Mouse (Mus musculus) cerebellum, adult 11 months (tissue): ENCODE results near the gene Ercc8.

ENCODE experiments used
- DNase-seq: peaks from one replicate; pipeline ENCODE4 v3.0.0; 2022

Ercc8 gene

DNA sequence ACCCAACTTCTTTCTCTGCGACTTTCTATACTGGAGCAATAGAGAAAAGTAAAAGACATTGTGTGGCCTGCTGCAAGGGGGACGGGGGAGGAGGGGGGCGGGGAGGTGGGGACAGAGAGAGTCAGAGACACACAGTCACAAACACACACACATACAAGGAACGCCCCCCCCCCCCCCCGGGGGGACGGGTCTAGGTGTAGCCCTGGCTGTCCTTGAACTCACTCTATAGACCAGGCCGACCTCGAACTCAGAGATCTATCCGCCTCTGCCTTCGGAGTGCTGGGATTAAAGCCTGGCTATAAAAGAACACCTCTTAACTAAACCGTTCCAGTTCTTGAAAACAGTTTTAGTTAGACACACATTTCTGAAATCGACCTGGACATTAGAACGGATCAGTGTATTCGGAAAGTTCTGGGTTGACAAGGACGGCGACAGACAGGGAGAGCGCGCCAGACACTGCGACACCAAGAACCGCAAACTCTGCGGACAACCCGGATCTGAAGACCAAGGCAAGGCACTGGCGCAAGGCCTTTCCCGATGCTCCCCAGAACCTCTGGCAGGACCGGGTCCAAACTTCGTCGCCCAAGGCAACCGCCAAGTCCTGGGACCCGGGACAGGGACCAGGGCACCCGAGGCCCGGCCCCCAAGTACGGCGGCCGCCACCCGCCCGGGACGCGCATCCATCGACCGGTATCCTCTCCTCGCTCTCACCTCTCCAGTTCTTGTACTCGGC is 633 bp upstream of the Ercc8 start:
- no peak for DNase-seq

DNA sequence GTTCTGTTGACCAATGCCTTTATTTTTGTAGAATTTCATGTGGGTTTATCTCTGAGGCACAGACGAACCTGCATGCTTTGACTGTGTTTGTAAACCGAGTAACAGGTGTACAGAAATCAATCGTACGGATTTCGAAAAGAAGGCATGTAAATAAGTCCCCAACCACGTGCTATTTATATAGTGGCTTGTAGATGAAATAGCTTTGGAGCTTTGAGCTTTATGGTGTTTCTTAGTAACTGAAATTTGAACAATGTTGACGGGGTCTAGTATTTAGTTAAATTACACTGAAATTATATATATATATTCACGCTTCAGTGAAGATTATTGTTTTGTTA is 677 bp downstream of the Ercc8 start:
- no peak for DNase-seq

DNA sequence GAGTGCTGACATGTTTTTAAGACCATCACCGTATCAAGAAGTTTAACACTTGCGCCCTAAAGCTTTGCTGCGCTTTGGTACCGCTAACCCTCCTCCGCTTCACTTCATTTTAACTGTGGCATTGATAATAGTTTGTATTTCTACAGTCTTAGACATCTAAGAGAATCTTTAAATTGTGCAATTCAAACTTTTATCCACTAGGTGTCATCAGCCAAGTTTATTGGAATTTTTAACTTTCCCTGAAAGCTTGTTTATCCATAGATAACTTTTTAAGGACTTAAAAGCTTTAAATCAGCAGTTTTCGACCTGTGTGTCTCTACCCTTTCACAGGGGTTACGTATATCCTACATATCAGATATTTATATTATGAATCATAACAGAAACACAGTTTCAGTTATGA is 1.4 kb downstream of the Ercc8 start:
- no peak for DNase-seq

DNA sequence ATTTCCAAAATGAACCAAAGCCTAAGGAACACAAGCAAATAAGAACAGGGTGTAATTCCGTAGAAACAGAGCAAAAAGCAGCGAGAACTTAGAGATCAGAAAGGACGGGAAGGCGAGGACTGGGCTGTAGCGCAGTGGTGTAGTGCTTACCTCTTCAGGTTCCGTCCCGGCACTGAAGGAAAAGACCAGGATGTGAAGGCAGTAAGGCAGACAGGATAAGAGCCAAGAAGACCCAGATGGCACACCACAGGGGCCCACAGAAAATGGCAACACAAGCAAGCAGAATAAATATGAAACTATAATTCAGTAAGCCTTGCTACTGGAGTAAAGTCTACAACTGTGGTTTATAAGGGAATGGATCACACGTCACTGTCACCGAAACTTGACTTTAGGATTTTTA is 5.4 kb downstream of the Ercc8 start:
- peak; percentile 89 for DNase-seq

DNA sequence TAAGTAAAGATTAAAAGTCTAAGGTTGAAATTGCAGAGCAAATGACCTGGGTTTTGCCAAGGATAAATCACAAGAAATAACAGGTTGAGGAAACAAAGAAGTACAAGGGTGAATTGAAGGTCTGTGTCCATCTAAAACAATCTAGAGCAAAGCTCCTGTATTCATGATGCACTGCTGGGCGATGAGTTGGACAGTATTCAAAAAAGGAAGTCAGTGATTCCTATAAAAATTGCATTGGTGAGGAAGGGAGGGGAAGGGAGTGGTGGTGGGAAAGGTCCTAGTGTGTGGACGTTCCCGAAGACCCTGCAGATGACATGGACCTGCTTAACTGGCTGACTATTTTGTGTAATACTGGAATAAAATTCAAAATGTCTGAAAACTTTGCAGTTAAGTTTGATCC is 6.1 kb downstream of the Ercc8 start:
- peak; percentile 18 for DNase-seq

DNA sequence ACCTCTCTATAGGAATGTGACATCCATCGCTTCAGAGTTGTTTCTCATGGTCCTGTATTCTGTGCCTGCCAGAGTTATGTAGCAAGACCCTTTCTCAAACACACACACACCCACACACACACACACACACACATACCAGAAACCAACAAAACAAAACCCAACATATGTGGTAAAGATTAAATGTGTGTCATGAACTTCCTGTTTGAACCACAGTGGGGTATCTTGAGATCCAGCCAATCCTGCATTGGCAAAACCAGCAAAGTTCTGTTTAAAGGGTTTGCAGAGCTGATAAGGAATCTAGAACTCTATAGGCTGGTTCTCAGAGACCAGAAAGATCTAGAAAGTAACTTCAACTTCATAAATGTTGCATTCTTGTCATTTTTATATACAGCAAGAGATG is 11.5 kb downstream of the Ercc8 start:
- no peak for DNase-seq

DNA sequence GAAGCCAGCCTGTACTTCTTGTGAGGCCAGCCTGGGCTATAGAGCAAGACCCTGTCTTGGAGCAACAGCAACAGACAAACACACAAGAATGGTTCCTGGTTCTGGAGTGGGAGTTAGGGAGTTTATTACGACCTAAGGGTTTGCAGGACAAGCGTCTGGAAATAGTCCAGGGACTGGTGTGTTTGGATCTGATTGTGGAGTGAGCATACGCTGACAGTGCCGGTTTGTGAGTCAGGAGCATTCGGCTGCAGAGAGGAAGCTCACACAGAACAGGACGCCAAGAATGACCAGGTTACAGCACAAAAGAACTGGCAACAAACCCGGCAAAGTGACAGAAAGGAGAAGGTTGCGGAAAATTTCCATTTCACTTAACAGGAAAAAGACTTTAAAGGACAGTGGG is 12.0 kb downstream of the Ercc8 start:
- peak; percentile 67 for DNase-seq

DNA sequence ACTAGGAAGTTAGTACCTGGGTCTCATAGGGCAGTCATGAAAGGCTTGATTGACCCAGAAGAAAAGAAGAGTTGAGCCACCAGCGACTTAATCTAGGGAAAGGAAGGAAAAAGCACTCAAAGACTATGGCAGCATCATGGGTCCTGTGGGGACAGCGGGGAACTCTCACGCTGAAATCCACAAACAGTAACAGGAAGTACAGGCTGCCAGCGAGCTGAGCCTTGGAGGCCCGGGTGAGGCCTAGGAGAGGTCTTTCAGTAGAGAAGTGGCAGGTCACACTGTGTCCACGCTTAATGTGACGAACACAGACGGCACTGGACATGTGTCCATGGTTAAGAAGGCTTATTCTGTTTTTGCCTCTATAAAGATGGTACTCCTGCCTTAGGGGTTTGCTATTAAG is 21.1 kb downstream of the Ercc8 start:
- DNase-seq, result no peak

DNA sequence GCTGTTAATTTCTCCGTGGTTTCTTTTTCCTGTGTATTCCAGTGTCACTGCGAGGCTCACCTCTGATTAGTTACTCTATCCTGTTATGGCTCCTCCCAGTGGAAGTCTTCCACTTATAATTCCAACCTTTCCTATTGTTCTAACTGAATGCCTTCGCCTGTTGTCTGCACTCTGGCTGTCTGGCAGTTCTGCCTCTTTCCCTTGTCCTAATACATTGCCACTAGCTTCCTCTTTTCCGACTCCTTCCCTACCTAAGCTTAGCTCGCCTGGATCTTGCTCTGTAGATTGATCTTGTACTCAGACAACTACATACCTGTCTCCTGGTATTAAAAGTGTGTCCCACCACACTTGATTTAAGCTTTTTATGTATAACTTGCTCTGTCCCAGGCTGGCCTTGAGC is 22.3 kb downstream of the Ercc8 start:
- no peak for DNase-seq

DNA sequence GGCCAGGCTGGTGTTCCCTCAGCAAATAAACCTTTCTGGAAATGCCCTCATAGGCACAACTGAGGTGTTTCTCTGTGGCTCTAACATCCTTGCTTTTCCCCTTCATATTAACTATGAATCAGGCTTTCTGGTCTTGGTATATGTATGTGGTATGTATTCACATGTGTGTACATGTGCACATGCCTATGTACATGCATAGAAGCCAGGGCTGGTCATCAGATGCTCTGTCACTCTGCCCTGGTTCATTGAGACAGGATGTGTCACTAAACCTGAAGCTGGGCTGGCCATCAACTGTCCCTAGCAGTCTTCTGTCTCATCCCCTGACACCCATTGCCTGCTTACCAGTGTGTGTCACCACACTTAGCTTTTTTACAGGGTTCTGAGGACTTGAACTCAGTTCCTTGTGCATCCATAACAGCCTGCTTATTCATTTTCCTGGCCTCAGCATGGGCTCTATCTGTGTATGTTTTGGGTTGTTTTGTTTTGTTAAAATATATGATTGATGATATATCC is 26.3 kb downstream of the Ercc8 start:
- no peak for DNase-seq

DNA sequence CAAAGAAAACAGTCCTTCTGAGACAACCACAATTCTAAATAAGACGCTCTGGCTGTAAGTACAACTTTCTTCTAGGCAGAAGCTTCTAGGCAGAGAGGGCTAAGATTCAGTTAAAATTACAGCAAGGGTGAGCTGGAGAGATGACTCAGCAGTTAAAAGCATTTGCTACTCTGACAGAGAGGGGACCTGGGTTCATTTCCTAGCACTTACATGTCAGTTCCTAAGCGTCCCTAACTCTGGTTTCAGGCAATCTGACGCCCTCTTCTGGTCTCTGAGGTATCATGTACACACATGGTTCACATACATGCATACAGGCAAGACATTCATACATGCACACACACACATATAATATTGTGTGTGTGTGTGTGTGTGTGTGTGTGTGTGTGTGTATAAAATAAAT is 27.0 kb downstream of the Ercc8 start:
- no peak for DNase-seq

DNA sequence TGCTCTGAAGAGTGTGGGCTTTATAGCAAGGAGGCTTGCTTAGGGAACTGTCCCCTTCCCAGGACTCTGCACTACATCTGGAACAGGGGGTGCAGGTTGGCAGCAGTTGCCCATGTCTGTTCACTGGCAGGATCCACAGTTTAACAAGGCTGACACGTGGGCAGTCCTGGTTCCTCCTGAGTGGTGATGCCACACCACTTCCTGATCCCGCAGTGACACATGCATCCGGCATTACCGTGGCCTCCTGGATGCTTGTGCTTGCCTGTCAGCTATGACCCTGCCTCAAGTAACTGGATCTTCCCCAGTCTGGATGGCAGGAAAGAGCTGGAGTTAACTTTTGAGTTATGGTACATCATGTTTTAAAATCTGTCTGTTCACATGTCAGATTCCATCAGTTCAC is 29.5 kb downstream of the Ercc8 start:
- DNase-seq, result no peak

DNA sequence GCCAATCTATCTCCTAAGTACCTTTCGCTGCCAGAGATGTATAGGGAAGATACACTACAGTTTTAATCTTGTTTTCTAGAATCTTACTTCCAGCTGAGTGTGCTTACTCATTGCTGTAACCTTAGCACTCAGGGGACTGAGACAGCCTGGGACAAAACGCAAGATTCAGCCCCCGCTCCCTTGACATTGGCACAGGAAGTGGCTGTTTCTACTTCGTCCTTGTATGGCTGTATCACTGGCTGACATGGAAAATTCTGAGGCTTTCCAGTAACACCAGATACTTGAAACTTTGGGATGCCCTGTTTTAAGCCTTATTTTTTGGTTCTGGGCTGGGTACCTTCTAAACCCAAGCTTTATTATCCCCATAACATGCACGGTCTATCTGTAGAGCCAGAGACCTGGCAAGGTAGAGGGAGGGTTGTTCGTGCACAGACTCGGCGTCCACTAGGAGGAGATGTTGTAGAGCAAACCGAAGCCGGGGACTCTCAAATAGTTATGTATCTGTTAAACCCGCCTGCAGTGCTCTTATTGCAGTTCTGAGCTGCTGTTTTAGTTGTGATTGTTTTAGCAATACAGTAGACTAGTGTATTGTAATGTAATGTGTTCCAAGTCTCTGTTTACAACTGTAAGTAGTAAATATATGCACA is 32.7 kb downstream of the Ercc8 start:
- peak; percentile 12 for DNase-seq

DNA sequence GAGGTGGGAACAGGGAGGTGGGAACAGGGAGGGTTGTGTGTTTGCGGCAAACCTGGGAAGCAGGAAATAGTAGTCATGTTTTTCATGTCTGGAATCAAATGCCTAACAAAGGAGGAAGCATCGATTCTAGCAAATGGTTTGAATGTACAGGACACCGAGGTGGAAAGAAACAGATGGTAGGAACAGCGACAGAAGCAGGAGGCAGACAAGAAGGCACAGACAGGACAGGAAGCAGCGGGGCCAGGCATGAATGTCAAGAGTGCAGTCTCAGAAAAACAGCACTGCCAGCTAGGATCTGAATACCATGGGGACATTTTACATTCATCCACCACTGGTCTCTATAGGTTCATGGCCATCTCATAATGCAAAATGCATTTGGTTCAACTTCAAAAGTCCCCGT is 36.9 kb downstream of the Ercc8 start:
- peak; percentile 12 for DNase-seq

DNA sequence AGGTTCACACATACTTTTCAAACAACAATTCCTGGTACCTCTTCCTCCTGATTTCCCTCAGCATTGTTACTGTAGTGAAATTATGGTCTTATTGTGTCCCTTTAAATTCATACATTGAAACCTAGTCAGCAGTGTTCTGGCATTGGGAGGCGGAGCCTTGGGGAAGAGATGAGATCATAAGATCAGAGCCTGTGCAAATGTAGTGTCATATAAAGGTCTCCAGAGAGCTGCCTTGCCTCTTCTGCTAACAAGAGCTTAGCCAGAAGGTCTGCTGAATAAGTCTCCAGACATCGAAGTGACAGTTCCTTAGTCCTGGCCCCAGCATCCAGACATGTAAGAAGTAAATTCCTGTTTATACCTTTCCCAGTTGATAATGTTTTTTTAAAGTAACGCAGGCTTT is 46.3 kb downstream of the Ercc8 start:
- DNase-seq, result no peak

DNA sequence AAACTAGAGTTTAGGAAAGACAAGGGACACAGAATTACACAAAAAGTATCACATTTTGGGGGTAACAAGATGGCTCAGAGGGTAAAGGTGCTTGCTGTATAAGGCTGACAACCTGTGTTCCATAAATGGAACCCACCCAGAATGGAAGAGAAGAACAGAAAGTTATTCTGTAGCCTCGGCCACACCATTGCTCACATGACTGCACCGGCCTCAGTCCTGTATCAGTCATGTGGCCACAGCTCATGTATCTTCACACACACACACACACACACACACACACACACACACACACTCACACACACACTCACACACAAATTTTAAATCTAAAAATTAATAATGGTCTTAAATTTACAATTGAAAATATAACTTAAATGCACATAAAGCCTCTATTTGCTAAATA is 48.9 kb downstream of the Ercc8 start:
- no peak for DNase-seq

DNA sequence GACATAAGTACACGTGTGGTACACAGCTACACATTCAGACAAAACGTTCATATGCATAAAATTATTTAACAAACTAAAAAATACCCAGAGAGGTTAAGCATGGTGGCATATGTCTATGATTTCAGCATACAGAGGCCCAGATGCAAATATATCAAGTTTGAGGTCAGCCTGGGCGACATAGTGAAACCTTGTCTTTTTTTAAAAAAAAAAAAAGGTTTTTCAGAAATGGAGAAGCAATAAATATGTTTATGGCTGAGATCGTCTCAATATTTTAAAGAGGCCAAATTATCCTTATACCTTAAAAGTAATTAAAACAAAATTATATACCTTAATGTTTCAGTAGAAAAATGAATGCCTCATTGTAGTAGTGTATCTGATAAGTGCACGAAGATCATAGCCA is 49.6 kb downstream of the Ercc8 start:
- DNase-seq, result no peak

DNA sequence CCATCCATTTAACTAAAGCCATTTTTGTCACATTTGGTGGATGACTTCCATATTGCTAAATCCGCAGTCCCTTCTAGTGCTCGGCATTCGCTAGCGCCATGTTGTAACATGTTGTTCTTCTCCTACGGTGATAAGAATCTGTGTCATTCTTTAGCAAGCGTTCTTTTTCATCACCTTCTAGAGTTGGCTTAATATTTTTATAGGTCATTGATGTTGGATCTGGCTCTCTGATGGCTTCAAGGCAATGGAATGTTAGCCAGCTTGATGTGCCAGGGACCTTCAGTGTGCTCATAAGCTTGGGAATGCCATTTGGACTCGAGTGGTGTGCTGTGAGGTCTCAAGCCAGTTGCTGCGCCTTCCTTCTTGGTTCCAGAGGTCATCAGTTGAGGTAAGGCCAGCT is 52.4 kb downstream of the Ercc8 start:
- no peak for DNase-seq

DNA sequence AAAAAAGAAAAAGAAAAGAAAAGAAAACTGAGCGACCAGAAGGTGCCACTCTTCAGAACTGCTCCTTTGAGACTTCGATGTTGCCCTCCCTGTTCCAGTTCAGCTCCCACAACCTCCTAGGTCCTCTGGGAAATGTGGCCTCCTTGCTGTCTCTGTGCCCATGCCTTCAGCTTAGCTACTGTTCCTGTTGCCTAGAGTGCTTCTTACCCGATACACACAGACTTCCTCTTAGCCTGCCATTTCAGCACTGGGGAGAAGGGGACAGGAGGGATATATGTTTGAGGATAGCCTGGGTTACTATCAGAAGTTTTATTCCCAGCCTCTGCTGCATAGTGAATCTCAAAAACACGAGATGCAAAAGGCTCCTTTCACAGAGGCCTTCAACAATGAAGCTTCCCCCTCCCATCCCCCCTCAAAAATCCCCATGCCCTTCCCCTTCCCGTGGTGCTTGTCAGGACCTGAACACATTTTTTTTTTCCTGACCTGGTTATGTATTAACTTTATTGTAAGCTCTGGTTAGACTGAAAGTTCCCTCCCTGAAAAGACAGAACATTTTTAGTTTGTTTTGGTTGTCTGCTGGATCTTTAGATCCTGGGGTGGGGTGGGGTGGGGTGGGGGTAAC is 54.0 kb downstream of the Ercc8 start:
- no peak for DNase-seq

DNA sequence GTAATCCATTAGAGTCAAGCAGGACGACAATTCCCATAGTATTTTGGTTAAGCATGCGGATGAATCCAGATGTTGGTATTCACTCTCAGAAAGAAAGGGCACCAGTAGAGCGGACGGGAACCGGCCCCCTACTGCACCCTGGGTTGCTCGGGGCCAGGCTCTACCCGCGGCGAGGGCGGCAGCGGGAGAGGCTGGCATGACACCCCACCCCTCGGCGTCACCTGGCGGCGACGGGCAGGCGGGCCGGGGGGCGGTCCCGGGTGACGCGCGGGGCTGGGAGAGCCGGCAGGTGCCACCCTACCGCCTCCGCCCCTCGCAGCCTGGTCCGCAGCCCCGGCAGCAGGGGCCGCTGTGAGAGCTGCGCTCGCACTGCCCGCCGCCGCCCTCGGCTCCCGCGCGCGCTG is 55.6 kb downstream of the Ercc8 start, which contains the start of gene Elovl7:
Gene Elovl7 (plus strand): TSS at position 324 of the 404 bp plus-strand sequence.
- peak; percentile 82 for DNase-seq

DNA sequence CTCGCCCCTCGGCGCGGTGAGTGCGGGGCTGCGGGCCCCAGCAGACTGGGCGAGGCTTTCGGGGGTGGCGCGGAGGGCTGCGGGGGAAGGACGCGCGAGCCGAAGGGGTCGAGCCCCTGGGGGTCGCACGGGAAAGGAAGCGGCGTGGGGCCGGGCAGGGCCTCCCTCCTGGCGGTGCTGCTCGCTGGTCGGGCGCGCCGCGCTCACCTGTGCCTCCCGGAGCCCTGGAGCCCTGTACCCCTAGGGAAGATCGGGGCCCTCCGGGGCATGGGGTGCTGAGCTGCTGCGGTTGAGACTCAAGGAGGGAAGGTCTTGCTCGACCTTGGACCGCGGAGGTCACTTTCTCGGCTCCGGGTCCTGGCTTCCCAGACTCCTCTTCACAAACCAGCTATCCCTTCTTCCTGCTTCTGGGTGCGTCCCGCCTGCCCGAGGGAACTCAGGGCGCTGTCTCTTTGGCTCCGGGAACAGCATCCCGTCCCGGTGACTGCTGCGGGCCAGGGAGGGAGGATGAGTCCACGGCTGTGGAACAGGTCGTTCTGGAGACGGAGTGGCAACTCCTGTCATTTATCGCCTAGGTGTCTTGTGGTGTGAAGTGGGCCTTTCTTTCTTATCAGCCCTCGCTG is 56.1 kb downstream of the Ercc8 start:
- peak; percentile 36 for DNase-seq

DNA sequence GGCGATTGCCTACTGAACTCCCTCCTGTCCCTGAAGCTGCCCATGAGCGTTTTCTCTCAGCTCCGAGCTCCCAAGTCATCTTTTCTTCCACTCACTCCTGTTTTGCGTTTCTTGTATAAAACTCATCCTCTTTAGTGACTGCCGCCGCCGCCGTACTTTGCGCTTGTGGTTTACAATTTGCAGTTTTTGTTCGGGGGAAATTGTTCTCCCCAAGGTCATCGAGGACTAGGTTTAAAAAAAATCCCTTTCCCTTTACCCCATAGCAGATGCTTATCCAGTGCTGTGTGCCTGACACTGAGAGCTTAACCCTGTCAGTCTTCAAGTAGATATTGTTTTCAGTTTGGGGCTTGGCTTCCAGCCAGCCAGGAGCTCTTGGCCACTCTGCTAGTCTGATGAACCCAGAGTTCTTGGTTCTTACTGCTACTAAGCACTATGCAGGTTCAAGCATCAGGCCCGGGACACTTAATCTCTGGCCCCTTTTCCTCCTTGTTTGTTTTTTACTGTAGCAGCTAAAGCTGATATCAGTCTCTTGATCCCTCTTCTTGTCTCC is 56.8 kb downstream of the Ercc8 start:
- peak; percentile 18 for DNase-seq

DNA sequence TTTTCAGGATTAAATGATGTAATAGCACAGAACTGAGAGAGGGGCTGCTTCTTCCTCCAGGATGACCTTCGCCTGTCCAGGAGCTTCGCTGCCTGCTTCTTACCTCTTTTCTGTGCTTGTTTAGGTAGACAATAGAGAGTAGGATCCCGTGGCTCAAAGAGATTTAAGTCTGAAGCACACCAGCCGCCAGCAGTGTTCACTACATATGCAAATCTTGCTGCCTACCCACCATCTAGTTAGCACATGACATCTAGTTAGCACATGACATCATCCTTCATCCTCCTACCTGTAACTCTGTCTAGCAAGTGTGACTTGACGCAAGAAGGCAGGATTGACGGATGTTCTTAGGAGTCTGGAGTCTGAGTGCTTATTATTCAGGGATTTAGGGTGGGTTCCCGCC is 61.2 kb downstream of the Ercc8 start:
- DNase-seq, result no peak

DNA sequence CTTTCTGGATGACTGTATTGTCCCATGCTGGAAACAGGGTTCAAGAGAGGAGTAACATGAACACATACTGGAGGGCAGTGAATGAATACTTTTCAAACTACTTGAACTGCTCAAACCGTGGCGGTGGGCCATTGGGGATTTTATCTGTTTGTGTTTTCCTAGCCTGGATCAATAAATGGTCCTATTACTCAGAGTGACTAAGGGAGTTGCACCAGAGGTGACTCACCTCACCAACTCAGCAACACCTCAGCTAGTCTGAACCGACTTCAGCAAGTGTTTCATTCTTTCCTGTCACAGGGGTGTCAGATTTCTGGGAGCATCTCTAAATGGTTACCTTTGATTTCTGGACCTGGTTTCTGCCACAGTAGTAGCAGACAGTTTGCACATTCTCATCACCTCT is 70.7 kb downstream of the Ercc8 start:
- no peak for DNase-seq
